Mouse (Mus musculus) ovary, adult 2 months (tissue): Measurements from ENCODE around the gene Tmem207. TPM values are rescaled to one million over a fixed set of nuclear protein-coding genes. Genes with fewer than 3 reads are reported as not detected.

ENCODE experiments used
- polyA plus RNA-seq: library from polyadenylated mRNA; depleted of rRNA; stranded (reverse); fragments of >200 nt; gene quantifications from 2 replicates; pipeline ENCODE4 v1.2.3, GENCODE M21; 2012; rRNA removed

Tmem207 gene
- polyA plus RNA-seq: not detected in 2 replicates

DNA sequence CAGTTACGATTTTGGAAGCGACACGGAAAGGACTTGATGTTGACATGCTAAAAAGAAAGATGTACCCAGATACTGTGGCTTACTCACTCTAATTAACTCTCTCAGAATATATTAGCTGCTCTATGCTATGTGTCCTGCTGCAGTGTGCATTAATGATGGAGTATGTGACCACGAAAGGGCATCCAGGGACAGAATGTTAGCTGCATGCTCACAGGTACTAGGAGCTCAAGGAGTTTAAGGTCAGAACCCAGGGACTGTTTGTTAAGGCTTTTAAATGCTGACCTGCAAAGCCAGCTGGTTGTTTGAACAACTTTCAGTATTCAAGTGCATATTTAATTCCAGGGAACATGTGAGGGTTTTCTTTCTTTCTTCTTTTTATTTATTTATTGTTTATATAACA is at the start of gene Tmem207:
Tmem207 (minus strand) TSS at position 101 of the 400 bp plus-strand sequence.

DNA sequence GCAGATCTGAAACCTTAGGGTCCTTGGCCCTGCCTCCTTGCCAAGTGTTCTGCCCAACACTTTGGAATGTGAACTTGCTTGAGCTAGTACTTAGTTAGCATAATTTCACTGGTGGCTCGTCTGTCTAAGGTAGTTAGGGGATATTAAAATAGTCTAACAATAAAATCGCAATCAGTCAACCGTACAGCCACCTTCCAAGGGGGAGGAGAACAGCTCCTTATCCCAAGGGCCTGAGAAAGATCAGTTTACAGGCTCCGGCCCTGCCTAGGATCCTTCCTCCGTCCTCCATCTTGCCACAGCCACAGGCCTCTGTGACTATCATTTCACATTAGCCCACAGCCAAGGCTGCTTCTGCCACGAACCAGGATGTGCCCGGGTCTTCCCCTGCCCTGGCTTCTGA is 63.7 kb downstream of the Tmem207 start, which contains the start of gene Cldn16:
Cldn16 (plus strand) TSS at position 301 of the 400 bp plus-strand sequence.

Other genes with a start within 250 kb of the Tmem207 start
- 6.8 and 11.0 TPM in 2 replicates for gene Cldn1, start 154.9 kb downstream of the Tmem207 start, polyA plus RNA-seq
- gene Cldn16, start 63.6 kb downstream of the Tmem207 start, polyA plus RNA-seq: not detected in 2 replicates
- gene Il1rap, start 54.9 kb upstream of the Tmem207 start, polyA plus RNA-seq: 1.6 and 2.3 TPM in 2 replicates